Mouse (Mus musculus) lung, adult 18-20 months (tissue): ENCODE measurements at regions not wholly inside any gene's neighbourhood (a gene's known extent, or its start where the extent isn't known, plus 50 kb on each side); places are given as distances from the start of the nearest gene placed in this dataset.

Source experiments
- DNase-seq, 2 experiments: peaks; one replicate each; pipeline ENCODE4 v3.0.0; 2022; ENCODE audit warnings: mixed read lengths in 2 of 2

DNA sequence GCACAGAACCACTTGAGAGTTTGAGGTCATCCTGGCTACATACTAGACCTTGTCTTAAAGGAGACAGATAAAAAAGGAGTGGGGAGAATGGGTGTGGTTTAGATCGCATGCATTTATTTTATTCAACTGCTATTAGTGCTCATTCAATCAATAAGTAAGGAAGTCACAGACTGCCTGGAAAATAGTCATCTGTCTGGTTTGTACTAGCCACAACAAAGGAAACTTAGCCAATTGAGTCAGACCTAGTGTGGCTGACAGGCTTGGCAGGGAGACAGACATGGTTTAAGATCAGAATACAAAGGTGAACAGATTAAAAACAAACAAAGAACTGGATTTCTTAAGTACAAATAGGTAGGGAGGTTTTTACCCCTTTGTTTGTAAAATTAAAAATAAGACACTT is 68.3 kb upstream of the Marcks start:
- DNase-seq, result no peak

DNA sequence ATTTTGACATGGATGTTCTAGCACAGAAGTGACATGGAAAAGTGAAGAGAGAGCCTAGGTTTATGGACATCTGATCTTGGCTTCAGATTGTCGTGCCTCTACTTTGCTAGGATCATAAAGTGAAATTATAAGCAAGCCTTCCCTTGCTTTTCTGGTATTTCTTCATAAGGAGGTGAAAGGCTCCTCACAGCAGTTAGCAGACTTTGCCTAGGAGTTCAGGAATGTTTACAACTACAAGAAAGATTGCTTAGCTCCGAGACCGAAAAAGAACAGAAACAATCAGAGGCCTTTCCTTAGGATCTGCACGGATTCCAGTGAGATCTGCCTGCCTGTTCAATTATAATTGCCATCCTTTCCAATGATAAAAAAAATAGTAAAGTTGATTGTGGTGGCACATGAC is 67.8 kb upstream of the Marcks start:
- DNase-seq, result no peak

DNA sequence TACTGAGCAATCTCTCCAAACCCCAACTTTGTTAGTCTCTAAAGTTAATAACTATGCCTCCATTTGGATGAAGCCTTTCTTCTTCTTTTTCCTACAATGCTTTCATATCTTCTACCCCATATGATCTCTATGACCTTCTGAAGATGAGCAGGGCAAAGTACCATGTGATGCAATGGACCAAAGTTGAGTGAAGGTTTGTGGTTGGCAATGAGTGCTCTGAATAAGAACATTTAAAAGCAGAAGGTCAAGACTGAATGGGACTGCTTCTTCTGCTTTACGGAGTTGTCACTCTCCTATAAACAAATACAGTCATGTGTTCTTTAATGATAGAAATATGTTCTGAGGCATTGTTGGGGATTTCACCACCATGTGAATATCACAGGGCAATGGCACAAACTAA is 65.0 kb upstream of the Marcks start:
- DNase-seq, result no peak

DNA sequence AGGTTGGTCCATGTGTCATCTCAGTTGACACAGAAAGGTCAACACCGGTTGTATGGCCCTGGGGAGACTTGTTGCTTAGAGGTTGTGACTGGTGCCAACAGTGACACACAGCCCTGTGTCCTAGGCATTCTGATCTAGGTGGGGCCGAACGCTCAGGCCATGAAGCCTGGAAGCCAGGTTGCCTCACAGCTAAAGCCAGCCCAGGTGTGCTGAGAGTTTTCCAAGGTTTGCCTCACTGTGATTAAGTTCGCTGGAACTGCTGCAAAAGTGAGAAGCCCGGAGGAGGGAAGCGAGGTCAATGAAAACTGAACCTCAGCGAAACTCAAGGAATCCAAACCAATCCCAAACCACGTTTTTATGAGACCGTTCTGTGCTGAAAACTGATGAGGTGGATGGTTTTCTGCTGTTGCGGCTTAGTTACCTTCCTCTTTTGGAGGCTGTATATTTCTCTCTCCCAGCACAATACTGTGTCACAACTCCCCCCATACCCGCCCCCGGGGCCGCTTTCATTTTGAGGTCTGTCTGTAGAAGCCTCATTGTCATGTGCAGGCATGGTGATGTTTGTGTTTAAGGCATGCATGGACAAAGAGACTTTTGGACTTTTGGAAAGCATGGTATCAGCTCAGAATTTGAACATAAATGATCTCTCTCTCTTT is 56.2 kb upstream of the Marcks start:
- DNase-seq, result no peak

DNA sequence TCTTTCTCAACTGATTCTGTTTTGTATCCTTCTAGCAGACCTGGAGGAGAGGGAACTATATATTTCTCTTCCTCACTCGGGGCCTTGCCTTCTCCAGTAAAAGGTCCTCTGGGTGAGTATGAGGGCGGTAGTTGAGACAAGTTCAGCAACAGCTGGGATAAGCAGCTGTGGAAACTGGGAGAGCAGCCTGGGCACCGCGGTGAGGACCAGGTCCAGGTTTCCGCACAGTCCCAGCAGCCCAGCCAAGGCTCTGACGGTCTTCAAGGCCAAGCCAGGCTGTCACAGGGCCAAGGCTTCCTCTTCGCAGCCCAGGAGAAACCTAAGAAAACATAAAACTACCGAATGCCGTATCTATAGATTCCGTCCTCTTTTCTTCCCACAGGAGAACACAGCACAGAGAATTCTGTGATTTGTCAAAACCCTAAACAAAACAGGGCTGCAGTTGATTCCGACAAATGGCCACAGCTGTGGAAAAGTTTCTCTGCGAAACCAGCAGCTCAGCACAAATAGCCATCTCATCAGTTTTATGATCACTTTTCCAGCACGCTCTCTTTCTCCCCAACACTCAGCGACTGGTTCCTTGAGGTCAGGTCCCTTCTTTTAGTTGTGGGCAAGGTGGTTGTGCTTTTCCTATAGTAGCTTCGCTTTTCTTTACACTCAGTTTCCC is 55.5 kb upstream of the Marcks start:
- DNase-seq, result peak in 1 of 2 experiments; percentile 16

DNA sequence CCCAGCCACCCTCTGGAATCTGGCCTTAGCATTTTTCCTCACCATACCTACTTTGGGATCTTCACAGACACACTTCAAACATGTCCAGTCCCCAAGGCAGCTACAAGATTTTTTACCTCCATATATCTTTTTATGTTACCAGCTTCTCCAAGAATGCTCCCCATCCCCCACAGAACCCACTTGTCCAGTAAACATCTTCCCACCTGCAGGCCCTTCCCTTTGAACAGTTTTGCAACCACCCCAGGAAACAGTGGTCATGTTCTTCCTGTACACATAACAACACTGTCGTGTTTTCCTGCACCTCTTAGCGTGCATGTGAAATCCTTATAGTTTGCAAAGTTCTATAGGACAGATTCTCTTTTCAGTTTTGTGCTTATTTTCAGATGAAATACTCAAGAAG is 53.9 kb upstream of the Marcks start:
- no peak for DNase-seq

DNA sequence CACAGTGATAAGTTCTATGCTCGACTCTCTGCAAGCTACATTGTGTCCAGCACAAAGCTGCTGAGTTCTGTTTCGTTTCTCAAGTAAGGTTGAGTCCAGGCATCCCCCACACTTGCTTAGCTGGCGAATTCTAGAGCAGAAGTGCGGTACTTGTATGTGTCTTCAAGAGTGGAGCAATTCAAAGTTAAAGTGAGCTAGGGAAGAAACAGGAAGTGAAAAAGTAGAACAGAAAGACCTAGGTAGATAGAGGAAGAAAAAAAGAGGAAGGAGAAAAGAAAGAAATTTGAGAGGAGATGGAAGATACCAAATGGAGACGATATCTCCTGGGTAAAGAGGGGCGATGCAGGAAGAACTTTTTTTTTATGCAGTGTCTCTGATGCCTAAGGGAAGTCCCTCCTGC is 51.4 kb upstream of the Marcks start:
- DNase-seq, result no peak
